Mouse (Mus musculus) intestine, embryonic 14.5 days (tissue): Measurements from ENCODE around the gene Jade1. TPM values are rescaled to one million over a fixed set of nuclear protein-coding genes. Genes with fewer than 3 reads are reported as not detected.

Experiments used
- ATAC-seq: fragments of 200-750 bp; cut with Nextera tagmentation; replicated peaks from 2 replicates; pipeline ENCODE4 v1.8.0; 2017; ENCODE audit warnings: low read depth, moderate number of reproducible peaks, moderate TSS enrichment, moderate library complexity; ENCODE audit not compliant: low FRiP score, low TSS enrichment
- DNase-seq: peaks from one replicate; pipeline ENCODE4 v3.0.0-alpha.2; 2018; ENCODE audit warnings: low spot score
- H3K27ac ChIP-seq: fragments of 300-500 bp; sonication (generic); 2 replicates; pipeline ENCODE4 v1.5.1; 2014; ENCODE audit warnings: low read depth, mild to moderate bottlenecking, control low read depth
- H3K27me3 ChIP-seq: fragments of 300-500 bp; sonication (generic); replicated peaks from 2 replicates; pipeline ENCODE4 v1.6.1; 2014; ENCODE audit warnings: low read length, control low read depth; ENCODE audit not compliant: control insufficient read depth, insufficient read depth
- H3K36me3 ChIP-seq: fragments of 300-500 bp; sonication (generic); 2 replicates; pipeline ENCODE4 v1.6.1; 2014; ENCODE audit warnings: low read length, control low read depth; ENCODE audit not compliant: control insufficient read depth, insufficient read depth
- H3K4me1 ChIP-seq: fragments of 300-500 bp; sonication (generic); replicated peaks from 2 replicates; pipeline ENCODE4 v1.6.1; 2014; ENCODE audit warnings: low read length, control low read depth, mixed read lengths; ENCODE audit not compliant: control insufficient read depth, insufficient read depth
- H3K4me2 ChIP-seq: fragments of 300-500 bp; sonication (generic); 2 replicates; pipeline ENCODE4 v1.6.1; 2014; ENCODE audit warnings: low read length
- H3K4me3 ChIP-seq: fragments of 300-500 bp; sonication (generic); 2 replicates; pipeline ENCODE4 v1.5.1; 2014; ENCODE audit warnings: low read depth, low read length, control low read depth, mixed read lengths
- H3K9ac ChIP-seq: fragments of 300-500 bp; sonication (generic); 2 replicates; pipeline ENCODE4 v1.6.1; 2014; ENCODE audit warnings: mild to moderate bottlenecking, low read length
- H3K9me3 ChIP-seq: fragments of 300-500 bp; sonication (generic); 2 replicates; pipeline ENCODE4 v1.6.1; 2016; ENCODE audit warnings: low read length, control low read depth; ENCODE audit not compliant: control insufficient read depth
- WGBS: fragments of 180-500 bp; shearing (Covaris S2); extraction: QIAGEN DNeasy Blood & Tissue Kit; methylation state at CpG from one replicate; pipeline ENCODE4 v1.1.7; 2014; 5-methylcytosine and 5-hydroxymethylcytosine counted together
- polyA plus RNA-seq: library from polyadenylated mRNA; unstranded; fragments of >200 nt; fragmentation: Nextera tagmentation; extraction: Ambion mirVana; gene quantifications from 2 replicates; pipeline ENCODE4 v1.2.1, GENCODE M21; 2014

Jade1 gene
- polyA plus RNA-seq, 1 experiment from 2014 or later = 21.0 TPM

DNA sequence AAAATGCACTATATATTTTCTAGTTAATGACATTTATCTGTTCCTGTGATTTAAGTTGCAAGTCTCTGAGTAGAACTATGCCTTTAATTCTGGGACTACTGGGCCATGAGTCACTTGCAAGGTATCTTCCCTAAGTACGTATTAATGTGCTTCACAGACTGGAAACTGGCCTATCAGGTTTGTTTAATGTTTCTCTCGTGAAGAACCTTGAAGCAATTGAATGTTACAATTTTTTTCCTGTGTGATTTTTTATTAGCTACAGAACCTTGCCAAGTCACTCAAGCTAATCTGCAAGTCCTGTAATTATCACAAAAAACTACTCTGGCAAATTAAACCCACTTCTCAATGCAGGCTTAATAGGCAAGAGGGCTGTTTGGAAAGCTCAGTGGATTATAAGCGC is 33.8 kb upstream of the Jade1 start:
- H3K4me1 ChIP-seq = no peaks in the 10 kb centered on the region
- peak overlapping the region; percentile 29 for H3K27ac ChIP-seq
- H3K9ac ChIP-seq = no peak overlapping the region
- peak overlapping the region; percentile 28; the same call in 1 of the 2 replicates for H3K4me2 ChIP-seq
- H3K9me3 ChIP-seq = no peaks in the 10 kb centered on the region
- 41% methylated on average over 3 of the region's 3 CpGs for WGBS
- H3K27me3 ChIP-seq = no peaks in the 10 kb centered on the region
- no peaks in the 10 kb centered on the region for H3K36me3 ChIP-seq
- DNase-seq (no peak), ATAC-seq (peak; percentile 36; the same call in 1 of the 2 replicates)
- no peak overlapping the region for H3K4me3 ChIP-seq

DNA sequence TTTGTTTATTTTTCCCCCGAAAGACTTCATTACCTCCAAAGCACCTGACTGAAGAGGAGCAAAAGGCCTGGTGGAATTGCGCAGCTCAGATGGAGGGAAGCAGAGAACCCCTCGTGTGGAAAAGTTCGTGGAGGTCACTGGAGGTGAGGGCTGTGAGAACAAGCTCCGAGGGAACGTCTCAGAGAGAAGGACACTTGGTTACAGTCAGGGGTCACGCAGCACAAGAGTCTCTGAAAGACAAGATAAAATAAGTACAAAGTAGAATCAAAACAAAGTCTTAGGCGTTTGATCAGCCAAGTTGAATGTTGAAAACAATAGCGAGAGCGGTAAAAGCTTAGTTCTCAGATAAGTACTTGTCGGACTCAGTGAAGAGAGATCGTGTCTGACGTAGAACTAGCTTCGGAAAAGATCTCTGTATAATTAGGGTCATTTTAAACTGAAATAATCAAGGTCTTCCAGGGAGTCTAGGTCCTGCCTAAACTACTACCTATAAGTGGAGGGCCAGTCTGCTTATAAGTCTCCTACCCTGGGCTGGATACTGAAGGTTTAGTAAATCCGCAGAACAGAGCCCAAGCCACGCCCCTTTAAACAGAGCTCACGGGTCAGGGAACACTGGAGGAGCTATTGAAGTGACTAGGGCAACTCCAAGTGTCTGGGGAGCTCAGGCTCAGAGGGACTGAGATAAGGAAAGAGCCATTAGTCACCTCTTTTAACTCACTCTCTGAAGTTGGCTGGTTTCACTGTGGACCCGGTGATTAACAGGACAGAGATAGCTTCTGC is 33.1 kb upstream of the Jade1 start:
- 32% methylated on average over 18 of the region's 18 CpGs for WGBS
- H3K27me3 ChIP-seq = no peaks in the 10 kb centered on the region
- peak overlapping the region; percentile 28 for H3K4me2 ChIP-seq
- no peak overlapping the region for H3K4me3 ChIP-seq
- no peak overlapping the region for H3K9ac ChIP-seq
- peak overlapping the region; percentile 29 for H3K27ac ChIP-seq
- no peaks in the 10 kb centered on the region for H3K36me3 ChIP-seq
- peak; percentile 60 for DNase-seq
- no peaks in the 10 kb centered on the region for H3K4me1 ChIP-seq
- peak; percentile 87 for ATAC-seq
- no peaks in the 10 kb centered on the region for H3K9me3 ChIP-seq

DNA sequence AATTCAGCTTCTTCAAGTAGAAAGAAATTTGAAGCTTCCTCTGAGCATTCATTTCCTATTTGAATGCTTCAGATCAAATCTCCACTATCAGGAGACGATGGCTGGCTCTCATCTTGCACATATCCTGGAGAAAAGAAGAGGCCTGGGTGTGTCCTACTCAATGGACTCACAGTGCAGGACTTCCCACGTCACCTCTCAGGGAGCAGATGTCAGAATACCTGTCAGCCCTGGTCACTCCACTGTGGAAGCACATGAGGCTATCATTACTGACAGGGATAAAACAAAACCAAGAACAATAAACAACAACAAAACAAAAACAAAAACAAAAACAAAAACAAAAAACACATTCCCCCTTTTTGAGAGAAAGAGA is 32.5 kb upstream of the Jade1 start:
- H3K4me1 ChIP-seq = no peaks in the 10 kb centered on the region
- no peaks in the 10 kb centered on the region for H3K27me3 ChIP-seq
- WGBS = 43% methylated on average over 2 of the region's 2 CpGs
- H3K9ac ChIP-seq = no peak overlapping the region
- H3K36me3 ChIP-seq = no peaks in the 10 kb centered on the region
- ATAC-seq (peak; percentile 66), DNase-seq (no peak)
- H3K9me3 ChIP-seq = no peaks in the 10 kb centered on the region
- no peak overlapping the region for H3K4me3 ChIP-seq
- H3K4me2 ChIP-seq = no peak overlapping the region
- H3K27ac ChIP-seq = peak overlapping the region; percentile 16; the same call in 1 of the 2 replicates

DNA sequence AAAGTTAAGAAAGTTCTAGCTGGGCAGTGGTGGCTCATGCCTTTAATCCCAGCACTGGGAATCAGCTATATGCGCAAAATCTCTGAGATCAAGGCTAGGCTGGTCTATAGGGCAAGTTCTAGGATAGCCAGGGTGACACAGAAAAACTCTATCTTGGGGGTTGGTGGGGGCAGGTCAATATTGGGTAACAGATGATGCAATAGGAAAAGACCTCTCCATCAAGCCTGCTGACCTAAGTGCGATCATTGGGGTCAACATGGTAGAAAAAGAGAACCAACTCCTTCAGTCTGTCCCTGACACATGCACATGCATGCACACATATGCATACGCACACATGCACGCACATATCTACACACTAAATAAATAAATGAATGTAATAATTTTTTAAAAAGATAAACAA is 32.1 kb upstream of the Jade1 start:
- Histone ChIP-seq H3K4me3 (no peak overlapping the region), H3K27me3 (no peaks in the 10 kb centered on the region), H3K36me3 (no peaks in the 10 kb centered on the region), H3K9me3 (no peaks in the 10 kb centered on the region), H3K27ac (no peak overlapping the region), H3K4me2 (no peak overlapping the region), H3K9ac (no peak overlapping the region), H3K4me1 (no peaks in the 10 kb centered on the region)
- ATAC-seq = no peak
- no peak for DNase-seq
- WGBS = 92% methylated on average over 4 of the region's 4 CpGs

DNA sequence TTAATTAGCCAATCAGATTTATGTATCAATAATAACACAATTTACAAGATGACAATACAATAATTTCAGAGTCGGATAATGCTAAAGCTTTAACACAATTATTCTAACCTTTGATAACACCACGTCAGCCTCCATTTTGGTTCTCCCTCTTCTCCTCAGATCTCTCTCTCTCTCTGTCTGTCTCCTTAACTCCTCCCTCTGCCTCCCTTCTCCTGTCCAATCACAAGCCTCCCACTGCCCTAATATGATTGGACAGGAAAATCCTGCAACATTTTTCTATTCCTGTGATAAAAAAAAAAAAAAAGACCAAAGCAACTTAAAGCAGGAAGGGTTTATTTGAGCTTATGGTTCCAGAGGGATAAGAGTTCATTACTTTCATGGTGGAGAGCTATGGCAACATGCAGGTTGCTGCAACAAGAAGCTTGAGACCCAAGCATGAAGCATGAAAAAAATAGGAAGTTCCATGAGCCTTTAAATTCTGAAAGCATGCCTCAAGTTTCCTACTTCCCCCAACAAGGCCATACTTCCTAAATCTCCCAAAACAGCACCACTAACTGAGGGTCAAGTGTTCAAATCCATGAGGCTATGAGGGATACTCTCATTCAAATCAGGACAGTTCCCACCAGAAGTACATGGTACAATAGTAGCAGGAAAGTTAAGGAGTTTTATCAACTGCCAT is 27.1 kb upstream of the Jade1 start:
- Histone ChIP-seq H3K9me3 (no peaks in the 10 kb centered on the region), H3K4me2 (no peak overlapping the region), H3K9ac (no peak overlapping the region), H3K27ac (no peak overlapping the region), H3K4me3 (no peak overlapping the region), H3K27me3 (no peaks in the 10 kb centered on the region), H3K4me1 (no peaks in the 10 kb centered on the region), H3K36me3 (no peaks in the 10 kb centered on the region)
- no peak for DNase-seq
- 94% methylated on average over 2 of the region's 2 CpGs for WGBS
- ATAC-seq = no peak

DNA sequence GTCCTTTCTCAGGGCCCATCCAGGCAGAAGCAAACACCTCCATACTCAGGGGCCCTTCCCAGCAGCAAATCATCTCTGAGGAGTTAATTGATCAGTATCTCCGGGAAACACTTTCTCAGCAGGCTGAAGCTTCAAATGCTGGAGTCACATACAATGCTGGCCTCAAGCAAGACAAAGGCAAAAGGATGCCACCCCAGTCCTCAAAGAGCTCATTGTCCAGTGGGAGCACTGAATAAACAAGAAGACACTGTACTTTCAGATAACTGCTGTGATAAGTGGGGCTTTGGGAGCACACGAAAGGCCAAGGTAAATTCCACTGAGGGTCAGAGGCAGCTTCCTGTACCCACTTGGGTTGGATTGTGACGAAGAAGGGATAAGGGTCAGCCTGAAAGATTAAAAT is 25.4 kb upstream of the Jade1 start:
- Histone ChIP-seq H3K9ac (no peak overlapping the region), H3K36me3 (no peaks in the 10 kb centered on the region), H3K4me1 (no peaks in the 10 kb centered on the region), H3K4me2 (no peak overlapping the region), H3K4me3 (no peak overlapping the region), H3K27me3 (no peaks in the 10 kb centered on the region), H3K27ac (no peak overlapping the region), H3K9me3 (no peaks in the 10 kb centered on the region)
- DNase-seq (no peak), ATAC-seq (no peak)
- 58% methylated on average over 3 of the region's 3 CpGs for WGBS

DNA sequence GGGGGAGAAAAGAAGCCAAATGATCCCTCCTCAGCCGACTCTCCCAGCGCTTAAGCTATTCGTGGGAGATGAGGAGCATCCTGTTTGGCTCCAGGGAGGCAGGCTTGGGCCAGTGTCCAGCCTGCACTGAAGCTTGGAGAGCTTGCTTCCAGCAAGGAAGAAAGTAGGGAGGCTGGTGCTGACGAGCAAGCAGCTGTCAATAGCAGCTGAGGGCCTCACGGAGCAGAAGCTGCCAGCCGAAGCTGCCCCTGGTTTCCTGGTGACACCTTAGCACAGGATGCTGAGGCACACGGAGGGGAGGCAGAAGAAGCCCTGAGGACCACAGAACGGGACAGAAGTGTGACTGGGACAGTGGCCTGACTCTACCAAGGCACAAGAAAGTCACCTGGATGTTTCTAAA is 24.0 kb upstream of the Jade1 start:
- no peaks in the 10 kb centered on the region for H3K9me3 ChIP-seq
- 26% methylated on average over 8 of the region's 8 CpGs for WGBS
- no peaks in the 10 kb centered on the region for H3K36me3 ChIP-seq
- H3K4me1 ChIP-seq = no peaks in the 10 kb centered on the region
- H3K4me3 ChIP-seq = no peak overlapping the region
- H3K27ac ChIP-seq = no peak overlapping the region
- DNase-seq (no peak), ATAC-seq (no peak)
- H3K4me2 ChIP-seq = no peak overlapping the region
- no peaks in the 10 kb centered on the region for H3K27me3 ChIP-seq
- H3K9ac ChIP-seq = no peak overlapping the region

DNA sequence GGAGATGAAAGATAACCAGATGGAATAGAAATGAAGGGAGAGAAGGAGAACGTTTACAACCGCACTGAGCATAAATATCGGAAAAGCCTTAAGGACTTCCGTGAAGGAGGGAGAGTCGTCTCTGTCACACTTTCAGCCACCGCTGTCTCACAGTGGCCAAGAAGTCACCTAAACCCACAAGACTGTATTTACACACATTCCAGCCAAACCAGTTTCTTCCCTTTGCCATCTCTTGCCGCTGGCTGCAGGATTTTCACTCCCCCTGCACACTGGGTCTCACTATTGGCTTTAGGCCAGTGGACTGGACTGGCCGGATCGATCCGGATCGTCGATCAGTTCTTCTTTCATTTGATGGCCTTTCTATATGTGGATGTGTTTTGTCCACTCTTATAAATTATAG is 23.4 kb upstream of the Jade1 start:
- no peak for DNase-seq
- Histone ChIP-seq H3K36me3 (no peaks in the 10 kb centered on the region), H3K4me3 (no peak overlapping the region), H3K4me1 (no peaks in the 10 kb centered on the region), H3K9me3 (no peaks in the 10 kb centered on the region), H3K27me3 (no peaks in the 10 kb centered on the region), H3K4me2 (peak overlapping the region; percentile 5; the same call in 1 of the 2 replicates), H3K27ac (no peak overlapping the region), H3K9ac (no peak overlapping the region)
- 0 out of 2 replicates have a peak, but pooled peaks have one; percentile 40 for ATAC-seq
- WGBS = 65% methylated on average over 12 of the region's 12 CpGs

DNA sequence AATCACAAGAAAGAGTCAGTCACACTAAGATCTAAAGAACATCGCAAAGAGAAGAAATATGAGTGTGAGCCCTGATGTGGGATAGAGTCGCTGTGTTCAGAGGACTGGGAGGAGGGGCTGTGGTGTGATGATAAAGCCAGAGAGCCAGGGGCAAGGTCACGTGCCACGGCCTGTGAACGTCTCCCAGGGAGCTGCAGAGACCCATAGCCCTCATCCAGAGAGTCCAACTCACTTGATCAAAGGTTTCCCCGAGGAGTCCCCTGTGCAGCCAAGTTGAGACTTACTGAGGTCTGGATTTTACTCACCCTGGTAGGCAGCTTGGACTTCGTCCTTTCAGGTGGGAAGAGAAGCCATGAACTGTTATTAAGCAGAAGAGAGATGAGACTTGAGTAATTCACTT is 21.9 kb upstream of the Jade1 start:
- Histone ChIP-seq H3K27me3 (no peaks in the 10 kb centered on the region), H3K27ac (no peak overlapping the region), H3K4me1 (no peaks in the 10 kb centered on the region), H3K4me2 (no peak overlapping the region), H3K4me3 (no peak overlapping the region), H3K9me3 (no peaks in the 10 kb centered on the region), H3K36me3 (no peaks in the 10 kb centered on the region), H3K9ac (no peak overlapping the region)
- WGBS = 53% methylated on average over 7 of the region's 7 CpGs
- ATAC-seq (no peak), DNase-seq (no peak)
